Mouse (Mus musculus) lung, postnatal 4 days (tissue): ENCODE measurements at regions not wholly inside any gene's neighbourhood (a gene's known extent, or its start where the extent isn't known, plus 50 kb on each side); places are given as distances from the start of the nearest gene placed in this dataset.

Experiments
- DNase-seq, 2 experiments: peaks; one replicate each; pipeline ENCODE4 v3.0.0; 2021

DNA sequence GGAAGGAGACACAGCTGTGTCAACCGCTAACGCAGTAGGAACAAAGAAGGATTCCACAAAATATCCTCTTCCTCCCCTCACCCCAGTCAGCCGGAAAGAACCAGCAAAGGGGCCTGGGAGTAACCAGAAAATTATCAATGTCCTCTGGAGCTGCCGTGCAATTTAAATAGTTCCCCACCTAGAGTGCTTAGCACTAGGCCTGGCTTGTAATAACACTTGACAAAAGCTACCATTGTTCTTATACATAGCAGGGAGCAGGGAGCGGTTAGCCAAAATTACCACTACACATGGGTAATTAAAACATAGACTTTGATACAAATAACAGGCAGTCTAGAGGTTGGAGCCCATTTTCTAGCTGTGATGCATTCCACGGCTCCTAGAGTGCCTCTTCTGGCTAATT, 62.7 kb upstream of the Nfe2l3 start:
- DNase-seq, result no peak

DNA sequence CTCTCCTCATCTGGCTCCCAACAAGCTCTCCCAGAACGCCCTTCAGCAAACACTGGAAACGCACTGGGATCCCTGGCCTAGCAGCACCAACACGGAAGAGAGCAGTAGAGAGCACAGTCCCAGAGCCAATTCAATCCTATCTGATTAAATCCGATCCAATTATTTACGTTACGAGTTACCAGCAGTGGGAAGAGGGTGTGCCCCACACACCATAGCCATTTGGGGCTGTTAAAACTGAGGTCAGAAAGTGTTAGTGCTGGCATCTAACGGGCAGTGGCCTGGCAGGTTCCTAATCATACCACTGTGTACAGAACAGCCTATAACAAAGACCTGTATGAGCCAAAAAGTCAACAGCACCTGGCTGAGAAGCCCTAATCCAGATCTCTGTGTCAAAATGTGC, 60.1 kb upstream of the Nfe2l3 start:
- no peak for DNase-seq

DNA sequence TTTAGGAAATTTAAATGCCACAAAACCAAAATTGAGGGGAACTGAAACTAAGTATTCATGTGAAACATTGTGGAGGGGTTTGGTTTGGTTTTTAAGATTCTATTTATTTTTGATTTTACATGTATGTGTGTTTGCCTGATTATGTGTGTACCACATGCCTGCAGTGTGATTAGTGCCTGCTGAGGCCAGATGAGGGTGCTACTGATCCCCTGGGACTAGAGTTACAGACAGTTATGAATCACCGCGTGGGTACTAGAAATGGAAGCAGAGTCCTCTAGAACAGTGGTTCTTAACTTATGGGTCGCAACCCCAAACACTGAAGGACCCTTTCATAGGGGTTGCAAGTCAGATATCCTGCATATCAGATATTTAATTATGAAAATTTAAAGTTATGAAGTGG, 54.0 kb upstream of the Nfe2l3 start:
- DNase-seq, result no peak

GRCm38 (mm10) chr6:51379074-51379473, 53.4 kb upstream of the Nfe2l3 start:
- no peak for DNase-seq

DNA sequence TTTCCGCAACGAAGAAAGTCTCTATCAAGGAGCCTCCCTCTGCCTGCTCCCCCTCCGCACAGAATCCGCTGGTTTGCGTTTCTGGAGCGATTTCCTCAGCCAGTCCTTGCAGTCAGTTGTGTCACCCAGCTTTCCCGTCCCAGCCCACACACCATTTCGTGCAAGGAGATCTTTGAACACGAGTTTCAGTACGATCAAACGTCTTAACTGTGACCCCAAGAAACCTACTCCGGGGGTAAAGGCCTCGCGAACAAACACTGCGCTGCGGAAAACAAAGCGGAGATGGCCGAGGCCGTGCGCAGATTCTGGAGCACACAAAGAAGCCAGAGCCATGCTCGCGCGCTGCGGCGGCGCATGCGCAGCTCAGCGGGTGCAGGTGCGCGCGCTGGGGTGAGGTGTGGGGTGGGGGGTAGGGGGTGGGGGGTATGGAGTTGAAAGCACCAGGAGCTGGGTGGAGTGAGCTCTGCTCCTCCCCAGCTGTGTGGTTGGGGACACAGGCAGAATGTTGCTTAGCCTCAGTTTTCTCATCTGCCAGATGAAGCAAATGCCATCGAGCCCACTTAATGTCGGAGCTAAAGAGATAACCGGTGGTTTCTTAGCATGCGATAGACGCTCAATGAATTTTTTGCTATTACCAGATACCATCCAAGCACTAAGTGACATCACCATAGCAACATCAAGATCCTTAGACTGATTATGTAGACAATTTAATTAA, 52.8 kb upstream of the Nfe2l3 start:
- peak; percentile 48 to 62 for DNase-seq

GRCm38 (mm10) chr6:51380275-51380575, 52.2 kb upstream of the Nfe2l3 start:
- no peak for DNase-seq

DNA sequence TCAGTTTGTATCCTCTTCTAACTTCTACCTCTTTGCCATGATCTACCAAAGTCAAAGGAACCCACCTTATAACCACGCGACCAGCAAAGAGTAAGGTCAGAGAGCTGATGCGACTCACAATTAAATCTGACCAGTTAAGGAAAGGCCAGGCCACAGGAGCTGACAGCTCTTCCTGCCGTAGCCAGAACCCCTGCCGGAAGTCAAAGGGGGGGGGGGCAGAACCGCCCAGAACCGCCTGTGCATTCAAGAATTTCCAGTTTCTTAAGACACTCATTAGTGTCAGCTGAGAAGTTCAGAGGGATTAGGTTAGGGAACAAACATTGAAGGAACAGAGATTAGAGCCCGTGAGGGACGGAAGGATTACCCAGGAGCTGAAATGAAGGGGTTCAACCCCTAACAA, 51.0 kb upstream of the Nfe2l3 start:
- no peak for DNase-seq
